Mouse (Mus musculus): ENCODE data around the gene Vps35l. TPM values are rescaled to one million over a fixed set of nuclear protein-coding genes. Genes with fewer than 3 reads are reported as not detected.

Gene Vps35l
- polyA plus RNA-seq, 1 experiment from 2014 or later = 45.7 TPM

GRCm38 (mm10) chr7:118786091-118786490 lies 46.1 kb downstream of the Vps35l start:
- WGBS (ENCODE audit: insufficient replicate concordance) = 82% methylated on average over 6 of the region's 6 CpGs
- ATAC-seq = no peak
- Histone ChIP-seq H3K27ac (no peak overlapping the region), H3K9me3 (replicated peaks) (no peaks in the 10 kb centered on the region), H3K4me3 (no peak overlapping the region), H3K36me3 (peaks cover 16% of the 10 kb centered on the region), H3K4me2 (no peak overlapping the region), H3K27me3 (replicated peaks) (no peaks in the 10 kb centered on the region), H3K9ac (no peak overlapping the region), H3K4me1 (no peaks in the 10 kb centered on the region)

GRCm38 (mm10) chr7:118787326-118787725 lies 47.3 kb downstream of the Vps35l start:
- no peak overlapping the region for H3K4me3 ChIP-seq
- H3K36me3 ChIP-seq = peaks cover 27% of the 10 kb centered on the region
- H3K27ac ChIP-seq = no peak overlapping the region
- H3K9ac ChIP-seq = no peak overlapping the region
- no peak overlapping the region for H3K4me2 ChIP-seq
- H3K27me3 ChIP-seq (replicated peaks) = no peaks in the 10 kb centered on the region
- no peak for ATAC-seq
- no peaks in the 10 kb centered on the region for H3K9me3 ChIP-seq (replicated peaks)
- H3K4me1 ChIP-seq = no peaks in the 10 kb centered on the region
- 81% methylated on average over 5 of the region's 5 CpGs for WGBS (ENCODE audit: insufficient replicate concordance)

GRCm38 (mm10) chr7:118788481-118788880 lies 48.5 kb downstream of the Vps35l start:
- ATAC-seq = no peak
- no peak overlapping the region for H3K27ac ChIP-seq
- no peak overlapping the region for H3K4me3 ChIP-seq
- no peaks in the 10 kb centered on the region for H3K27me3 ChIP-seq (replicated peaks)
- no peak overlapping the region for H3K4me2 ChIP-seq
- H3K9ac ChIP-seq = no peak overlapping the region
- peaks cover 32% of the 10 kb centered on the region for H3K36me3 ChIP-seq
- WGBS (ENCODE audit: insufficient replicate concordance) = 75% methylated on average over 7 of the region's 7 CpGs
- no peaks in the 10 kb centered on the region for H3K9me3 ChIP-seq (replicated peaks)
- no peaks in the 10 kb centered on the region for H3K4me1 ChIP-seq

- peaks cover 49% of the 10 kb centered on the region for H3K36me3 ChIP-seq
- no peak overlapping the region for H3K27ac ChIP-seq
- WGBS (ENCODE audit: insufficient replicate concordance) = 59% methylated on average over 5 of the region's 5 CpGs
- no peaks in the 10 kb centered on the region for H3K27me3 ChIP-seq (replicated peaks)
- no peak overlapping the region for H3K4me2 ChIP-seq
- H3K4me1 ChIP-seq = no peaks in the 10 kb centered on the region
- H3K9ac ChIP-seq = no peak overlapping the region
- ATAC-seq = no peak
- no peak overlapping the region for H3K4me3 ChIP-seq
- H3K9me3 ChIP-seq (replicated peaks) = no peaks in the 10 kb centered on the region
Measured at GRCm38 (mm10) chr7:118790292-118790691, 50.3 kb downstream of the Vps35l start.

- ATAC-seq = no peak
- Histone ChIP-seq H3K27me3 (replicated peaks) (no peaks in the 10 kb centered on the region), H3K4me3 (no peak overlapping the region), H3K4me1 (peaks cover 5% of the 10 kb centered on the region; the same call in 1 of the 2 replicates), H3K4me2 (no peak overlapping the region), H3K36me3 (peaks cover 63% of the 10 kb centered on the region), H3K9me3 (replicated peaks) (no peaks in the 10 kb centered on the region), H3K27ac (no peak overlapping the region), H3K9ac (no peak overlapping the region)
- 84% methylated on average over 8 of the region's 8 CpGs for WGBS (ENCODE audit: insufficient replicate concordance)
Measured at GRCm38 (mm10) chr7:118793899-118794298, 53.9 kb downstream of the Vps35l start.

- Histone ChIP-seq H3K27ac (no peak overlapping the region), H3K27me3 (replicated peaks) (no peaks in the 10 kb centered on the region), H3K9me3 (replicated peaks) (no peaks in the 10 kb centered on the region), H3K4me3 (no peak overlapping the region), H3K4me2 (no peak overlapping the region), H3K36me3 (peaks cover 70% of the 10 kb centered on the region), H3K4me1 (peaks cover 5% of the 10 kb centered on the region; the same call in 1 of the 2 replicates), H3K9ac (no peak overlapping the region)
- no peak for ATAC-seq
- 86% methylated on average over 8 of the region's 8 CpGs for WGBS (ENCODE audit: insufficient replicate concordance)
Measured at GRCm38 (mm10) chr7:118795779-118796178, 55.8 kb downstream of the Vps35l start.

GRCm38 (mm10) chr7:118796838-118797237 lies 56.8 kb downstream of the Vps35l start:
- no peak overlapping the region for H3K27ac ChIP-seq
- ATAC-seq = no peak
- H3K27me3 ChIP-seq (replicated peaks) = no peaks in the 10 kb centered on the region
- H3K9me3 ChIP-seq (replicated peaks) = no peaks in the 10 kb centered on the region
- H3K4me1 ChIP-seq = peaks cover 5% of the 10 kb centered on the region; the same call in 1 of the 2 replicates
- peaks cover 68% of the 10 kb centered on the region for H3K36me3 ChIP-seq
- H3K4me2 ChIP-seq = no peak overlapping the region
- H3K9ac ChIP-seq = no peak overlapping the region
- no peak overlapping the region for H3K4me3 ChIP-seq
- WGBS (ENCODE audit: insufficient replicate concordance) = 76% methylated on average over 9 of the region's 9 CpGs

- ATAC-seq = no peak
- Histone ChIP-seq H3K4me1 (peaks cover 5% of the 10 kb centered on the region; the same call in 1 of the 2 replicates), H3K27me3 (replicated peaks) (no peaks in the 10 kb centered on the region), H3K36me3 (peaks cover 68% of the 10 kb centered on the region), H3K4me2 (no peak overlapping the region), H3K4me3 (no peak overlapping the region), H3K9ac (no peak overlapping the region), H3K27ac (no peak overlapping the region), H3K9me3 (replicated peaks) (no peaks in the 10 kb centered on the region)
- WGBS (ENCODE audit: insufficient replicate concordance) = 45% methylated on average over 7 of the region's 7 CpGs
Measured at GRCm38 (mm10) chr7:118797600-118797999, 57.6 kb downstream of the Vps35l start.

GRCm38 (mm10) chr7:118798105-118798570 lies 58.1 kb downstream of the Vps35l start:
- ATAC-seq = no peak
- 33% methylated on average over 6 of the region's 6 CpGs for WGBS (ENCODE audit: insufficient replicate concordance)
- Histone ChIP-seq H3K9me3 (replicated peaks) (no peaks in the 10 kb centered on the region), H3K4me2 (peak overlapping the region; percentile 14; the same call in 1 of the 2 replicates), H3K9ac (no peak overlapping the region), H3K27me3 (replicated peaks) (no peaks in the 10 kb centered on the region), H3K4me1 (peaks cover 5% of the 10 kb centered on the region; the same call in 1 of the 2 replicates), H3K4me3 (no peak overlapping the region), H3K27ac (peak overlapping the region; percentile 60), H3K36me3 (peaks cover 68% of the 10 kb centered on the region)

- ATAC-seq = no peak
- WGBS (ENCODE audit: insufficient replicate concordance) = 57% methylated on average over 15 of the region's 15 CpGs
- Histone ChIP-seq H3K9ac (no peak overlapping the region), H3K9me3 (replicated peaks) (no peaks in the 10 kb centered on the region), H3K27ac (no peak overlapping the region), H3K4me1 (peaks cover 5% of the 10 kb centered on the region; the same call in 1 of the 2 replicates), H3K4me2 (no peak overlapping the region), H3K27me3 (replicated peaks) (no peaks in the 10 kb centered on the region), H3K4me3 (no peak overlapping the region), H3K36me3 (peaks cover 59% of the 10 kb centered on the region)
Measured at GRCm38 (mm10) chr7:118800112-118800734, 60.2 kb downstream of the Vps35l start.

GRCm38 (mm10) chr7:118801791-118802190 lies 61.8 kb downstream of the Vps35l start:
- ATAC-seq = no peak
- Histone ChIP-seq H3K9me3 (replicated peaks) (no peaks in the 10 kb centered on the region), H3K4me2 (no peak overlapping the region), H3K27ac (no peak overlapping the region), H3K4me1 (peaks cover 5% of the 10 kb centered on the region; the same call in 1 of the 2 replicates), H3K36me3 (peaks cover 48% of the 10 kb centered on the region), H3K27me3 (replicated peaks) (no peaks in the 10 kb centered on the region), H3K4me3 (no peak overlapping the region), H3K9ac (no peak overlapping the region)
- WGBS (ENCODE audit: insufficient replicate concordance) = 84% methylated on average over 3 of the region's 3 CpGs

GRCm38 (mm10) chr7:118803425-118803824 lies 63.4 kb downstream of the Vps35l start:
- Histone ChIP-seq H3K4me3 (no peak overlapping the region), H3K9me3 (replicated peaks) (no peaks in the 10 kb centered on the region), H3K27ac (no peak overlapping the region), H3K9ac (no peak overlapping the region), H3K36me3 (peaks cover 46% of the 10 kb centered on the region), H3K4me2 (no peak overlapping the region), H3K27me3 (replicated peaks) (no peaks in the 10 kb centered on the region), H3K4me1 (peaks cover under 1% of the 10 kb centered on the region; the same call in 1 of the 2 replicates)
- ATAC-seq = no peak
- WGBS (ENCODE audit: insufficient replicate concordance) = 83% methylated on average over 8 of the region's 8 CpGs
